Mouse (Mus musculus): ENCODE measurements around the gene Anapc15-ps.

DNA sequence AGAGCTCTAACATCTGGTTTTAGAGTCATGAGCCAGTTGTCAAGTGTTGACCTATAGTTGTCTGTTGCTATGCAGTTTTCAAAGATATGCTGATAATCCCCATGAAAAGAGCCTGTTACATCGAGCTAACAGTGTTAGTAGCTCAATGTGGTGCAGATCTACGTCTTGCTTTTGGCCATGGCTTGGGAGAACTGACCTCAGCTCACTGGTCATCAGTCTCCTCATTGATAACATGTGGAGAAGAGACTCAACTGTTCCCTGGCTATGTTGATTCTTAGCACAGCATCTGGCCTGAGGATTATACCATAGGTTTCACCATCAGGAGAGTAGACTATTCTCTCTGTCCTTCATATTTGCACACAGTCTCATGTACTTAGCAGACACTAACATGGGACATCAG, 6.5 kb downstream of the Anapc15-ps start:
- TF ChIP-seq GATA1 (IDR thresholded peaks at IDR 0.05; ENCODE audit: low read length) (no peak), TAL1 (IDR thresholded peaks at IDR 0.05; ENCODE audit: low read length) (no peak)

Data from erythroblast, embryonic 14.5 days (primary cell).